Mouse (Mus musculus) kidney, adult 2 months (tissue): ENCODE measurements around the gene Tchp. TPM values are rescaled to one million over a fixed set of nuclear protein-coding genes. Genes with fewer than 3 reads are reported as not detected.

ENCODE experiments used
- DNase-seq: peaks from one replicate; pipeline ENCODE4 v3.0.0; 2021
- H3K27ac ChIP-seq: fragments of 200-500 bp; 2 replicates; pipeline ENCODE4 v1.5.1; 2012; ENCODE audit warnings: low read depth, low read length, control low read depth, inconsistent platforms; ENCODE audit not compliant: insufficient read depth
- H3K27me3 ChIP-seq: fragments of 200-500 bp; replicated peaks from 2 replicates; pipeline ENCODE4 v1.6.1; 2012; ENCODE audit warnings: mild to moderate bottlenecking, moderate library complexity, low read length, inconsistent platforms; ENCODE audit not compliant: control insufficient read depth, insufficient read depth
- H3K36me3 ChIP-seq: fragments of 200-500 bp; 2 replicates; pipeline ENCODE4 v1.6.1; 2012; ENCODE audit warnings: mild to moderate bottlenecking, moderate library complexity, low read length, inconsistent platforms; ENCODE audit not compliant: control insufficient read depth, insufficient read depth
- H3K4me1 ChIP-seq: fragments of 200-500 bp; 2 replicates; pipeline ENCODE4 v1.6.1; 2011; ENCODE audit warnings: low read length; ENCODE audit not compliant: control insufficient read depth, insufficient read depth
- H3K4me3 ChIP-seq: fragments of 200-500 bp; 2 replicates; pipeline ENCODE4 v1.5.1; 2011; ENCODE audit warnings: mild to moderate bottlenecking, low read depth, low read length, control low read depth; ENCODE audit not compliant: insufficient read depth
- CTCF ChIP-seq: fragments of 200-500 bp; conservative IDR thresholded peaks from 2 replicates; pipeline ENCODE4 v1.5.1; 2011; ENCODE audit warnings: low read depth, mild to moderate bottlenecking, control low read depth, low read length, moderate library complexity, mixed read lengths; ENCODE audit not compliant: insufficient read depth, insufficient read length
- POLR2A ChIP-seq: fragments of 200-500 bp; IDR thresholded peaks from one replicate; pipeline ENCODE4 v1.6.1; 2011; ENCODE audit warnings: low read depth, low read length, control low read depth
- WGBS: fragments of 180-500 bp; shearing (Covaris S2); methylation state at CpG from one replicate; pipeline ENCODE4 v1.1.7; 2018; 5-methylcytosine and 5-hydroxymethylcytosine counted together
- polyA plus RNA-seq: library from polyadenylated mRNA; depleted of rRNA; stranded (reverse); fragments of >200 nt; gene quantifications from 2 replicates; pipeline ENCODE4 v1.2.3, GENCODE M21; 2012

Gene Tchp
- polyA plus RNA-seq, 1 experiment, result 11.4 TPM

GRCm38 (mm10) chr5:114752397-114752796 lies 44.8 kb downstream of the Tchp start:
- Histone ChIP-seq H3K4me1 (no peaks in the 10 kb centered on the region), H3K27me3 (no peaks in the 10 kb centered on the region), H3K36me3 (0 out of 2 replicates have a peak, but pooled peaks cover 4% of the 10 kb centered on the region), H3K4me3 (no peak overlapping the region), H3K27ac (no peak overlapping the region)
- WGBS, result 94% methylated on average over 10 of the region's 10 CpGs
- no peak for TF ChIP-seq CTCF
- TF ChIP-seq POLR2A, result no peak
- no peak for DNase-seq

GRCm38 (mm10) chr5:114753384-114753783 lies 45.8 kb downstream of the Tchp start:
- H3K4me1 ChIP-seq, result no peaks in the 10 kb centered on the region
- no peak for DNase-seq
- TF ChIP-seq CTCF, result no peak
- no peak for TF ChIP-seq POLR2A
- no peak overlapping the region for H3K27ac ChIP-seq
- H3K4me3 ChIP-seq, result no peak overlapping the region
- 0 out of 2 replicates have a peak, but pooled peaks cover 4% of the 10 kb centered on the region for H3K36me3 ChIP-seq
- no peaks in the 10 kb centered on the region for H3K27me3 ChIP-seq
- WGBS, result 91% methylated on average over 12 of the region's 12 CpGs

GRCm38 (mm10) chr5:114759536-114760090 lies 52.1 kb downstream of the Tchp start:
- no peak for TF ChIP-seq POLR2A
- 92% methylated on average over 5 of the region's 5 CpGs for WGBS
- Histone ChIP-seq H3K4me1 (no peaks in the 10 kb centered on the region), H3K36me3 (peaks cover 2% of the 10 kb centered on the region; the same call in 1 of the 2 replicates), H3K4me3 (no peak overlapping the region), H3K27me3 (no peaks in the 10 kb centered on the region), H3K27ac (no peak overlapping the region)
- no peak for DNase-seq

- 68% methylated on average over 8 of the region's 8 CpGs for WGBS
- H3K27ac ChIP-seq, result no peak overlapping the region
- H3K27me3 ChIP-seq, result no peaks in the 10 kb centered on the region
- DNase-seq, result no peak
- TF ChIP-seq CTCF (no peak), POLR2A (no peak)
- H3K36me3 ChIP-seq, result no peaks in the 10 kb centered on the region; the same call in 1 of the 2 replicates
- H3K4me3 ChIP-seq, result no peak overlapping the region
- H3K4me1 ChIP-seq, result no peaks in the 10 kb centered on the region
These were observed 54.4 kb downstream of the Tchp start for GRCm38 (mm10) chr5:114761980-114762379.

- Histone ChIP-seq H3K27ac (no peak overlapping the region), H3K4me1 (no peaks in the 10 kb centered on the region), H3K4me3 (no peak overlapping the region), H3K27me3 (no peaks in the 10 kb centered on the region), H3K36me3 (no peaks in the 10 kb centered on the region; the same call in 1 of the 2 replicates)
- WGBS, result 85% methylated on average over 18 of the region's 18 CpGs
- TF ChIP-seq CTCF, result 0 out of 2 replicates have a peak, but pooled peaks have one; percentile 18
- no peak for TF ChIP-seq POLR2A
- DNase-seq, result no peak
These were observed 57.5 kb downstream of the Tchp start for GRCm38 (mm10) chr5:114764812-114765735.

GRCm38 (mm10) chr5:114766686-114767085 lies 59.1 kb downstream of the Tchp start:
- H3K4me3 ChIP-seq, result no peak overlapping the region
- 83% methylated on average over 8 of the region's 8 CpGs for WGBS
- no peaks in the 10 kb centered on the region; the same call in 1 of the 2 replicates for H3K36me3 ChIP-seq
- no peak for DNase-seq
- H3K4me1 ChIP-seq, result no peaks in the 10 kb centered on the region; the same call in 1 of the 2 replicates
- H3K27me3 ChIP-seq, result no peaks in the 10 kb centered on the region
- no peak overlapping the region for H3K27ac ChIP-seq
- TF ChIP-seq POLR2A (no peak), CTCF (no peak)

GRCm38 (mm10) chr5:114767185-114767584 lies 59.6 kb downstream of the Tchp start:
- Histone ChIP-seq H3K27me3 (no peaks in the 10 kb centered on the region), H3K36me3 (no peaks in the 10 kb centered on the region; the same call in 1 of the 2 replicates), H3K27ac (no peak overlapping the region), H3K4me1 (no peaks in the 10 kb centered on the region; the same call in 1 of the 2 replicates), H3K4me3 (no peak overlapping the region)
- WGBS, result 84% methylated on average over 7 of the region's 7 CpGs
- TF ChIP-seq CTCF (no peak), POLR2A (no peak)
- DNase-seq, result no peak
